Mouse (Mus musculus) heart, adult 2 months (tissue): Measurements from ENCODE around the gene Sec14l2. TPM values are rescaled to one million over a fixed set of nuclear protein-coding genes. Genes with fewer than 3 reads are reported as not detected.

Experiments
- DNase-seq, 2 experiments: peaks; one replicate each; pipeline ENCODE4 v3.0.0; 2021
- H3K27ac ChIP-seq: fragments of 200-600 bp; 2 replicates; pipeline ENCODE4 v1.8.1; 2022
- H3K27me3 ChIP-seq: fragments of 200-500 bp; 2 replicates; pipeline ENCODE4 v1.6.1; 2012; ENCODE audit warnings: mild to moderate bottlenecking, low read length, inconsistent platforms, mixed read lengths; ENCODE audit not compliant: control insufficient read depth, insufficient read depth
- H3K36me3 ChIP-seq: fragments of 200-500 bp; 2 replicates; pipeline ENCODE4 v1.6.1; 2012; ENCODE audit warnings: low read length, inconsistent platforms; ENCODE audit not compliant: control insufficient read depth, insufficient read depth
- H3K4me1 ChIP-seq: fragments of 200-500 bp; 2 replicates; pipeline ENCODE4 v1.6.1; 2011; ENCODE audit warnings: low read length; ENCODE audit not compliant: control insufficient read depth, insufficient read depth
- H3K4me3 ChIP-seq: fragments of 200-600 bp; 2 replicates; pipeline ENCODE4 v1.8.1; 2022
- H3K79me2 ChIP-seq: fragments of 200-500 bp; replicated peaks from 2 replicates; pipeline ENCODE4 v1.6.1; 2012; ENCODE audit warnings: mild to moderate bottlenecking, inconsistent platforms, low read length, moderate library complexity, mixed read lengths; ENCODE audit not compliant: control insufficient read depth, insufficient read depth
- H3K9ac ChIP-seq: fragments of 200-500 bp; 2 replicates; pipeline ENCODE4 v1.6.1; 2012; ENCODE audit warnings: low read depth, mild to moderate bottlenecking, control low read depth, inconsistent platforms, low read length, mixed read lengths
- CTCF ChIP-seq: fragments of 200-600 bp; IDR thresholded peaks from 2 replicates; pipeline ENCODE4 v1.8.1; 2022; ENCODE audit warnings: antibody characterized with exemption, mild to moderate bottlenecking, moderate library complexity
- EP300 ChIP-seq: fragments of 200-500 bp; IDR thresholded peaks from 2 replicates; pipeline ENCODE4 v1.6.1; 2011; ENCODE audit warnings: low read depth, low read length, control low read depth; ENCODE audit not compliant: insufficient read depth
- POLR2A ChIP-seq: fragments of 200-500 bp; IDR thresholded peaks from 2 replicates; pipeline ENCODE4 v1.6.1; 2011; ENCODE audit warnings: mild to moderate bottlenecking, low read depth, low read length, control low read depth; ENCODE audit not compliant: insufficient read depth
- WGBS: fragments of 180-500 bp; shearing (Covaris S2); methylation state at CpG from one replicate; pipeline ENCODE4 v1.1.7; 2018; 5-methylcytosine and 5-hydroxymethylcytosine counted together
- intact Hi-C: fragments of 180-260 bp; cut with DNase I; formaldehyde crosslinking; loops from one replicate; pipeline ENCODE4 v1.15.1; 2025
- polyA plus RNA-seq: library from polyadenylated mRNA; depleted of rRNA; stranded (reverse); fragments of >200 nt; gene quantifications from 2 replicates; pipeline ENCODE4 v1.2.3, GENCODE M21; 2012
- total RNA-seq, 2 experiments: library from RNA; stranded (reverse); gene quantifications; 2 replicates each; pipeline ENCODE4 v1.2.3; 2021

Sec14l2 gene
- total and polyA plus RNA-seq, 3 experiments, result 0.52 to 0.89 (median 0.53) TPM

GRCm38 (mm10) chr11:4098816-4099215 lies 24.4 kb downstream of the Sec14l2 start:
- 67% methylated on average over 7 of the region's 7 CpGs for WGBS
- Histone ChIP-seq H3K4me3 (no peak overlapping the region), H3K79me2 (no peaks in the 10 kb centered on the region), H3K27ac (no peak overlapping the region), H3K4me1 (peaks cover 4% of the 10 kb centered on the region), H3K9ac (no peak overlapping the region), H3K27me3 (no peaks in the 10 kb centered on the region), H3K36me3 (no peaks in the 10 kb centered on the region)
- no peak for TF ChIP-seq CTCF
- TF ChIP-seq EP300, result no peak
- no peak for TF ChIP-seq POLR2A
- intact Hi-C loops, result loop anchor here (5.0 kb wide), 1 partner anchor 998 kb away; the partner anchor contains the start of genes Ewsr1 and Rhbdd3
- DNase-seq, result no peak

GRCm38 (mm10) chr11:4098120-4098519 lies 25.1 kb downstream of the Sec14l2 start:
- Histone ChIP-seq H3K4me3 (no peak overlapping the region), H3K4me1 (peaks cover 4% of the 10 kb centered on the region), H3K79me2 (no peaks in the 10 kb centered on the region), H3K27me3 (no peaks in the 10 kb centered on the region), H3K27ac (no peak overlapping the region), H3K36me3 (no peaks in the 10 kb centered on the region), H3K9ac (no peak overlapping the region)
- intact Hi-C loops, result loop anchor here (5.0 kb wide), 1 partner anchor 999 kb away; the partner anchor contains the start of genes Ewsr1 and Rhbdd3
- WGBS, result 62% methylated on average over 8 of the region's 8 CpGs
- no peak for TF ChIP-seq EP300
- no peak for TF ChIP-seq POLR2A
- peak; percentile 20; the same call in 1 of the 2 replicates for TF ChIP-seq CTCF
- no peak for DNase-seq

- intact Hi-C loops, result loop anchor here (5.0 kb wide), 1 partner anchor 1000 kb away; the partner anchor contains the start of genes Ewsr1 and Rhbdd3
- no peaks in the 10 kb centered on the region for H3K36me3 ChIP-seq
- no peaks in the 10 kb centered on the region for H3K79me2 ChIP-seq
- DNase-seq, result peak in 1 of 2 experiments; percentile 44
- WGBS, result 40% methylated on average over 10 of the region's 10 CpGs
- no peaks in the 10 kb centered on the region for H3K27me3 ChIP-seq
- peaks cover 4% of the 10 kb centered on the region for H3K4me1 ChIP-seq
- TF ChIP-seq CTCF (no peak), POLR2A (no peak), EP300 (no peak)
- peak overlapping the region; percentile 95 for H3K27ac ChIP-seq
- H3K4me3 ChIP-seq, result peak overlapping the region; percentile 56
- peak overlapping the region; percentile 72 for H3K9ac ChIP-seq
Measured at GRCm38 (mm10) chr11:4097091-4097621, 26.1 kb downstream of the Sec14l2 start.

GRCm38 (mm10) chr11:4096054-4096984 lies 26.9 kb downstream of the Sec14l2 start:
- no peaks in the 10 kb centered on the region for H3K36me3 ChIP-seq
- peak overlapping the region; percentile 56 for H3K4me3 ChIP-seq
- peak overlapping the region; percentile 72 for H3K9ac ChIP-seq
- H3K27me3 ChIP-seq, result no peaks in the 10 kb centered on the region
- peak overlapping the region; percentile 95 for H3K27ac ChIP-seq
- intact Hi-C loops, result loop anchor here (1.0 to 5.0 kb wide), 2 partner anchors 122 to 1001 kb away; partner anchors contain the start of genes Castor1, Ewsr1 and Rhbdd3
- no peaks in the 10 kb centered on the region for H3K79me2 ChIP-seq
- DNase-seq, result peak; percentile 97 to 99
- H3K4me1 ChIP-seq, result peaks cover 4% of the 10 kb centered on the region
- TF ChIP-seq CTCF (no peak), POLR2A (peak; percentile 100), EP300 (peak; percentile 91)
- 3% methylated on average over 45 of the region's 45 CpGs for WGBS

GRCm38 (mm10) chr11:4095171-4096053 lies 27.8 kb downstream of the Sec14l2 start, which contains the start of gene Mtfp1:
TSS of gene Mtfp1 (minus strand) at chr11:4095445.
- Histone ChIP-seq H3K79me2 (no peaks in the 10 kb centered on the region), H3K27me3 (no peaks in the 10 kb centered on the region), H3K9ac (peak within 1 kb of the TSS; percentile 72), H3K36me3 (no peaks in the 10 kb centered on the region), H3K4me3 (peak within 1 kb of the TSS; percentile 52), H3K4me1 (peaks cover 4% of the 10 kb centered on the region), H3K27ac (peak within 1 kb of the TSS; percentile 95)
- TF ChIP-seq EP300 (0 out of 2 replicates have a peak, but pooled peaks have one; percentile 25), POLR2A (peak; percentile 76; the same call in 1 of the 2 replicates), CTCF (no peak)
- DNase-seq, result peak; percentile 75
- intact Hi-C loops, result loop anchor here (1.0 to 5.0 kb wide), 2 partner anchors 123 to 1002 kb away; partner anchors contain the start of genes Castor1, Ewsr1 and Rhbdd3
- WGBS, result 5% methylated on average over 34 of the region's 34 CpGs
